Mouse (Mus musculus) heart, adult 2 months (tissue): ENCODE data around the gene Ccdc65.

Experiments used
- CTCF ChIP-seq: fragments of 200-600 bp; IDR thresholded peaks from 2 replicates; pipeline ENCODE4 v1.8.1; 2022; ENCODE audit warnings: antibody characterized with exemption, mild to moderate bottlenecking, moderate library complexity
- POLR2A ChIP-seq: fragments of 200-500 bp; IDR thresholded peaks from 2 replicates; pipeline ENCODE4 v1.6.1; 2011; ENCODE audit warnings: mild to moderate bottlenecking, low read depth, low read length, control low read depth; ENCODE audit not compliant: insufficient read depth

GRCm38 (mm10) chr15:98747296-98747695 lies 39.3 kb downstream of the Ccdc65 start:
- TF ChIP-seq CTCF (no peak), POLR2A (no peak)
